Mouse (Mus musculus): Measurements from ENCODE around the gene Cgrrf1.

DNA sequence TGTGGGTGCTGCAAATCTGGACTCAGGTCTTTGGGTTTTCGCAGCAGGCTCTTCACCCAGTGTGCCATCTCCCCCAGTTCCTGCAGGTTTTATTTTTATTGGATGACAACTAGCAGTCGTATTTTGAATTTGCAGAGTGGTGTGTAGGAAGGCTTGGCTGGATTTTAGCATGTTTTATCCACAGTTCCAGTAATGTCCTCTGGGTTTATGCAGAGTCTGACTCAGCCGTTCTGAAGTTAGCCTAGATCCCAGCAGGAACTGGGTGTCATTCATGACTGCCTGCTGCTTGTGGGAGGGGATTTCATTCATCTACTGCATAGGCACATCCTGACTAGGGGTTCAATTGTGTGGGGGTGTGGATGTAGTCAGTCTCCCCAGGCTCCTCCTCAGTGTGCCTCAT is 66.7 kb downstream of the Cgrrf1 start:
- TF ChIP-seq CTCF (IDR thresholded peaks at IDR 0.05; ENCODE audit: insufficient read depth, low read length): no peak
- no peak for TF ChIP-seq POLR2A (IDR thresholded peaks at IDR 0.05; ENCODE audit: borderline replicate concordance, extremely low read depth, low read depth, low read length)

Data from lung, adult 2 months (tissue).